Mouse (Mus musculus): Measurements from ENCODE around the gene Slc51a.
"Not testable (repeated sequence)": the region's sequence is repeated elsewhere in the genome, so short reads cannot be mapped to it uniquely, and the experiment has no call there.

GRCm38 (mm10) chr16:32494371-32494770, 6.7 kb upstream of the Slc51a start:
- TF ChIP-seq CTCF, EP300 (IDR thresholded peaks at IDR 0.05): not testable (repeated sequence)
